Mouse (Mus musculus) Patski (cell line): ENCODE results near the gene Wwox. TPM values are rescaled to one million over a fixed set of nuclear protein-coding genes. Genes with fewer than 3 reads are reported as not detected.

Experiments used
- ATAC-seq: fragments of 100-300 bp; one replicate; pipeline ENCODE4 v1.8.0; 2021
- CTCF ChIA-PET: fragments of 350-600 bp; sonication (Branson Sonifier 250); formaldehyde crosslinking; loops from one replicate; lab custom pipeline; 2022; ENCODE audit warnings: inconsistent platforms; lab: Charles Lee
- POLR2A ChIA-PET: fragments of 350-600 bp; sonication (Branson Sonifier 250); formaldehyde crosslinking; loops from one replicate; lab custom pipeline; 2022; ENCODE audit warnings: antibody characterized with exemption, inconsistent platforms; lab: Charles Lee
- DNase-seq: peaks from one replicate; pipeline ENCODE4 v3.0.0-alpha.2; 2011; ENCODE audit warnings: low read depth, low spot score
- H3K27me3 ChIP-seq: fragments of 371-371 bp; one replicate; pipeline ENCODE4 v1.5.1; 2021
- CTCF ChIP-seq: fragments of 100-300 bp; IDR thresholded peaks from one replicate; pipeline ENCODE4 v1.5.1; 2021
- in situ Hi-C: fragments of 300-500 bp; cut with MboI; formaldehyde crosslinking; loops from 3 replicates; pipeline ENCODE4 v1.11.1; 2018; ENCODE audit warnings: low pct_unique_long_range_greater_than_20kb, mixed read lengths
- polyA plus RNA-seq: library from polyadenylated mRNA; unstranded; gene quantifications from one replicate; pipeline ENCODE4 v1.2.3, GENCODE M21; 2021

The Wwox gene
- polyA plus RNA-seq, 1 experiment from 2014 or later, result 21.9 TPM

GRCm38 (mm10) chr8:114703517-114703916 lies 264.1 kb downstream of the Wwox start:
- in situ Hi-C loops, result no loop called here
- no peaks in the 10 kb centered on the region for H3K27me3 ChIP-seq
- ChIA-PET CTCF (no interaction called here), POLR2A (no interaction called here)
- no peak for TF ChIP-seq CTCF
- DNase-seq (no peak), ATAC-seq (no peak)

DNA sequence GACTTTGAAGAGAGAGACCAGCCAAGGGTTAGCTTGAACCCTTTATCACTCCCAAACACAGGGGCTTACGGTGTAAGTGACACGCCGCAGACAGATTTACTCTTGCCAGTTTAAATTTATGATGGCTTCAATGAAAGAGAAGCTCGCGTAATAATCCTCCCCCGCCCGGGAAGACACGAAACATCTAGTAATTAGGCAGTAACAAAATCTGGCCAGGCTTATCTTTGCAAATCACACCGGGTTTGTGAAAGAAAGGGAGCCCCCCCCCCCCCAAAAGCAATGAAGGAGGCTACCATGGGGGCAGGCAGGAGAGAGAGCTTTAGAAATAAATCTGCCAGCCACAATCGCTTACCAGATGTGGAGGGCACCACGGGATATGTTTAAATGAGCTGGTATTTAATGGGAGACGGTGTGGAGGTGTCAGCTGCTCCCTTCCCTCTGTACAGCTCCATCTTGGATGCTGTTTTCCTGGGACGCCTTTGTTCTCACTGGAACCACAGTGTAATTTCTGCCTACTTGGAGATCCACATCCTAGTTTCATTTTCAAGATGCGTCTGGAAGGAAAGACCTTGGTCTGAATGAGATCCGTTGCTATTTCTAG lies 268.2 kb downstream of the Wwox start:
- ChIA-PET POLR2A (no interaction called here), CTCF (interaction anchor here (1.4 kb wide), 1 partner anchor 19 kb away, joined by 4 read pairs; no protein-coding TSS in a partner anchor)
- no peak for TF ChIP-seq CTCF
- in situ Hi-C loops, result no loop called here
- H3K27me3 ChIP-seq, result no peaks in the 10 kb centered on the region
- ATAC-seq (no peak), DNase-seq (no peak)

DNA sequence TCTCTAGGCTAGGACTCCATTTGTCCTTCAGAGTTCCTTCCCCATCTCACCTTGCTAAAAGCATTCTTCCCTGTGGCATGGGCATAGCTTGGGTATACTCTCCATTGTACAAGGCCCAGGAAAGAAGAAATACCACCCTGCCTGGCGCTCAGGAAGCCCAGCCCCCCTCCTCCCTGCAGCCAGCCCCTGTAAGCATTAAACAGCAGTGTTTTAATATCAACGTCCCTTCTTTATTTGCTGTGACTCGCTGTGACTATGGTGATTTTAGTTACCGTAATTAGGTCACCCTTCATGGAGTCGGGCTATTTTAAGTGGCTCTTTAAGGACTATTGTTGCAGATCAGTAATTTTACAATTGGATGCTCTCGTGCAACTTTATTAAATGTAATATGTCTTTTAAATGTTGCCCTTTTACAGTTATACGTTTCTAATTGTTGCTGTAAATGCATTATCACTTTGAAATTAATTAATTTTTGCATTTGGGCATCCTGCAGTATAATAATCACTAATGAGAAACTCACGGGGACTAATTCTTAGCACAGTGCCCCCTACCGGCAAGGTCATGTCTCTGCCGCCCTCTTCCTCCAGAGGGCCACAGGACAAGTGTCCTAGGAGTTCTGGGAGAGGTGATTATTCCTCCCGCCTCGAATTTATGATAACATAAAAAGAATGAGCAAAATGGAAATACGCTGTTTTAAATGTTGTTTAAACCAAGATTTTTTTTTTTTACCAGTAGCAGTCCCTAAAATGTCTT lies 276.0 kb downstream of the Wwox start:
- TF ChIP-seq CTCF, result peak; percentile 67
- ChIA-PET CTCF (no interaction called here), POLR2A (no interaction called here)
- in situ Hi-C loops, result no loop called here
- DNase-seq, result no peak
- ATAC-seq, result no peak
- H3K27me3 ChIP-seq, result no peaks in the 10 kb centered on the region

DNA sequence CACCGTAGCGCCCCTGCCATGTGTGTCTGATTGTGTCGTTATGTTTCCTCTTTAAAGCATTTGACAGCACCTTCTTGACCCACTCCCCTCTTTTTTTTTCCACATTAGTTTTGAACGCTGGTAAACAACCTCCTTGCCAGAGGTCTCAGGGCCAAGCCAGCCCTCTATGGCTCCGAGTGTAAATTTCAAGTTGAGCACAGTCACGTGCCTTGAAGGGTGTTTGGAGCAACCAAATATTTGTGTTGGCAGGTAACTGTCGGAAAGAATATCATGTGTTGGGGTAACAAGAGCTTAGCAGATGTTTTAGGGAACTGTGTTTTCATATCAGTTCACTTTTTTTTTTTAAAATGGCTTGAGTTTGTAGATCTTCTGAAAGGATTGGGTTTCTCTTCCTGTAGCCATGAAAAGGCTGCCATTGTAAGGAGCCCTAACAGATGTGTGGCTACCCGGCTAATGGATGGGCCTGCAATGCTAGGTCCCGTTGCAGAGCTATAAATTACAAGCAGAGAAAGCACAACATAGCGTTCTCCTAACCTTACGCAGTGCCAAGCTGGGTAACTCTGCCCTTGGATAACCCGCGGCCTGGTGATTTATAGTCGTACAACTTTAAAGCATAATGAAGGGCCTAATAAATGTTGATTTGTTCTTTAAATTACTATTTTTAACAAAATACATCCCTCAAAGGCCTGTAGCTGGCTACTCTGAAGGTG lies 277.2 kb downstream of the Wwox start:
- no peak for ATAC-seq
- CTCF ChIA-PET, result interaction anchor here (1.8 kb wide), 1 partner anchor 36 kb away, joined by 5 read pairs; no protein-coding TSS in a partner anchor
- in situ Hi-C loops, result no loop called here
- H3K27me3 ChIP-seq, result no peaks in the 10 kb centered on the region
- no peak for DNase-seq
- no peak for TF ChIP-seq CTCF
- POLR2A ChIA-PET, result no interaction called here

- CTCF ChIA-PET, result interaction anchor here (1.8 kb wide), 1 partner anchor 38 kb away, joined by 5 read pairs; no protein-coding TSS in a partner anchor
- H3K27me3 ChIP-seq, result no peaks in the 10 kb centered on the region
- ATAC-seq, result no peak
- no peak for DNase-seq
- in situ Hi-C loops, result no loop called here
- POLR2A ChIA-PET, result no interaction called here
- no peak for TF ChIP-seq CTCF
Observed at GRCm38 (mm10) chr8:114718821-114719220, 279.4 kb downstream of the Wwox start.

DNA sequence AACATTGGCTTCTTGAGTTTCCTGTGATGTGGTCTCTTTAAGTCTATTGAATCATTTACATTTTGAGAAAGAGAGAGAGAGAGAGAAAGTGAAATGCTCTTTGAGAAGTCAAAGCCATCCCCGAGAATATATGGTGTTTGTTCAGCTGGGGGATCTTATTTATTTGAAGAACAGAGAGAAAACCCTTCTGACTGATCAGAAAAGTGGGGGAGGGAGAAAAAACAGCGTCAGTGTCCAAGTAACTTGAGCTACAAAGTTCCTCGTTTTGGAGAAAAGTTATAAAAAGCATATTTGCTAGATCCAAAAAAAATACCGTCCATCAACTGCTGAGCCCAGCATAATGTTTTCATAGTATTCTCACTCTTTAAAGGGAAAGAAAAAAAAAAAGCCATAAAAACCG lies 283.2 kb downstream of the Wwox start:
- CTCF ChIA-PET, result interaction anchor here (0.5 kb wide), 1 partner anchor 130 kb away, joined by 4 read pairs; no protein-coding TSS in a partner anchor

GRCm38 (mm10) chr8:114731260-114732140 lies 292.0 kb downstream of the Wwox start:
- H3K27me3 ChIP-seq, result no peaks in the 10 kb centered on the region
- no peak for ATAC-seq
- ChIA-PET CTCF (no interaction called here), POLR2A (no interaction called here)
- in situ Hi-C loops, result no loop called here
- no peak for DNase-seq
- no peak for TF ChIP-seq CTCF

More for the DNA sequence above, 283.2 kb downstream of the Wwox start:
- in situ Hi-C loops, result no loop called here
- ATAC-seq, result no peak
- POLR2A ChIA-PET, result interaction anchor here (0.7 kb wide), 1 partner anchor 193 kb away, joined by 3 read pairs; no protein-coding TSS in a partner anchor
- H3K27me3 ChIP-seq, result no peaks in the 10 kb centered on the region
- no peak for TF ChIP-seq CTCF
- DNase-seq, result no peak

DNA sequence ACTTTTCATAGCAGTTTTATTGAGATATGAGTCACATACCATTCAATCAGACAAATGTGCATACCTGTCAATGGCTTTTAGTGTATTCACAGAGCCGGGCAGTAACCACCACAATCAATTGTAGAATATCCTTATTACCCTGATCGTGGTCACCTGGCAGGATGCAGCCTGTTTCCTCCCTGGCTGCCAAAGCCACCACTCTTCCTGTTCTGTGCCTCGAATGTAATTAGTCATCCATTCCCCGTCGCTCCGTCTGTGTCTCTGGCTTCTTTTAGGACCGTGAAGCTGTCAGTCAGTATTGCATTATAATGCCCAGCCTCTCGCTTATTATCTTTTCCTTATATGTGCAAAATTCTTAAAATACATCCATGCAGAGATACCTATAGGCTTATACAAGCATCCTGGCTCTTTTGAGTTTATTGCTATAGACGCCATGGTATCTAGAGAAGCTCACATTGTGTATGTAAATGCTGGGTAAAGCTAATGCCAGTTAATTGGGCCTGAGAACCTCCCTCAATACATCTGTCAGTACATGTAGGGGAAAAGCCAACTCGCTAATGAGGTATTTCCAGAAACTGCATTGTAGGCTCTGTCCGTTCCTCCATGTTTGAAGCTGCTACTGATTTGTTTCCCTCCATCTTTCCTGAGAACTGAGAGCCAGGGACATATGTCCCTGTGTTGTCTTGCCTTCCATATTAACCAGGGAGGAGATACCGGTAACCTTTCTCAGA lies 303.9 kb downstream of the Wwox start:
- DNase-seq, result no peak
- no peak for TF ChIP-seq CTCF
- no peak for ATAC-seq
- in situ Hi-C loops, result no loop called here
- no peaks in the 10 kb centered on the region for H3K27me3 ChIP-seq
- ChIA-PET POLR2A (no interaction called here), CTCF (no interaction called here)

DNA sequence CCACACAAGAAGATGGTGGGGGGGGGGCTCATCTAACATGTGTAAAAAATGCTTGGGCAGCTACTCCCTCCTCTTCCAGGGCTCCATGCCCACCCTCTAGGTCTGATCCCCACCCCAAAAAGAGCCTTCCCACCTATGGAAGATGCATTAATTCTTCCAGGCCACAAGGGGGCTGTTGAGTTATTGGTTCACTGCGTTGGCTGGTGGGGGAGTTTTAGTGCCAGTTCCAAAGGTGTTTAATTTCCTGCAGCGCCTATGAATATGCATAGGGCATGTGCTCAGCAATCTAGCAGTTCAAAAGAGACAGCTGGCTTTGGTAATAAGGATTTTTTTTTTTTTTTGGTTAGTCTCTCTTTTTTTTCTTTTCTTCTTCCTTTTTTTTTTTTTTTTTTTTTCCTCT lies 306.9 kb downstream of the Wwox start:
- no peaks in the 10 kb centered on the region for H3K27me3 ChIP-seq
- peak; percentile 47 for TF ChIP-seq CTCF
- in situ Hi-C loops, result no loop called here
- CTCF ChIA-PET, result no interaction called here
- POLR2A ChIA-PET, result no interaction called here
- DNase-seq (no peak), ATAC-seq (no peak)
